Mouse (Mus musculus) kidney, postnatal 14 days (tissue): Measurements from ENCODE around the gene Ttc36.

Experiments
- DNase-seq: peaks from one replicate; pipeline ENCODE4 v3.0.0; 2022; ENCODE audit warnings: mixed read lengths

Gene Ttc36

DNA sequence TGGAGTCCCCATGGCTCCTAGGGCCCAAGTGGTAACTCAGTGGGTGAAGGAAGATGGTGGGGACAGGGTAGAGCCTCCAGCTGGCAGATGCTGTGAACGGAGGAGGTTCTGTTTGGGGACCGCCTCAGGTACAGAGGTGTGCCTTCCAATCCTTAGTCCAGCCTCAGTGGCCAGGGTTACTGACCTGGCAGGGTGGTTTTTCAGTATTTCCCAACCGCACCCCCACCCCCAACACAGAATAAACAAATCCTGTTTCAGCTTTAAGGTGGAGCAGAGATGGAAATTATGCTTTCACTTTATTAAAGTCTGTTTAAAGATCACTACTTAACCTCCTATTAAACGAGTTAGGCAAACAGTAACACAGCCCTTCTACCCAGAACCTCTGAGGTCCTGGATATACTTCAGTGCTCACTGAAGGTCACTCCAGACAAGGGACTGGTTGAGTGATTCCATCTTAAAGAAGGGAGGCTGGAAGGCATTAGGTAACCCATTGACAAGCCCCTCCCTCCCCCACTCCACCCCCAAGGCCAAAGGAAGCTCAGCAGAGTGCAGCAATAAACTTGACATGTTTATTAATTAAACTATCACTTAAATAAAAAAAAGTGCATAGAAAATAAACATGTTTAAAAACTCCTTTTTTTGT is at the start of gene Ttc36:
TSS of gene Ttc36 (minus strand) at position 265 of the 643 bp plus-strand sequence.
- DNase-seq: peak; percentile 83

DNA sequence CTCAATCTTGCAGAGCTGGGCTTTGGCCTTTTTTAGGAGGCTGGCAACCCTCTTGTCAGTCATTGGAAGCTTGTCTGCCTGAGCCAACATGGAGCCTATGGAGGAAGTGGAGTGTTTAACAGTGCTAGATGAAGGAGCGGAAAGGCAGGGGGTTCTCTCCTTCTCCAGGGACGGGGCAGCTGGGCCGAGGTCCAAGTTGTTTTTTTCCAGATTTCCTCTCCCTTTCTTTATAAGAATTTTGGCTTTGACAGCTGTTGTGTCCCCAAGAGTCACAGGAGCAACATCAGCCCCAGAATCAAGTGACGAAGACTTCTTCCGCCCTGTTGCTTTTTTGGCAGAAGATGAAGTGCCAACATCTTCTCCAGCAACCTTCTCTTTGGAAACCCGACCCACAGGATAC is 44.6 kb upstream of the Ttc36 start:
- DNase-seq: peak; percentile 28

- peak; percentile 45 for DNase-seq
Measured at GRCm38 (mm10) chr9:44841241-44841640, 38.4 kb upstream of the Ttc36 start.

DNA sequence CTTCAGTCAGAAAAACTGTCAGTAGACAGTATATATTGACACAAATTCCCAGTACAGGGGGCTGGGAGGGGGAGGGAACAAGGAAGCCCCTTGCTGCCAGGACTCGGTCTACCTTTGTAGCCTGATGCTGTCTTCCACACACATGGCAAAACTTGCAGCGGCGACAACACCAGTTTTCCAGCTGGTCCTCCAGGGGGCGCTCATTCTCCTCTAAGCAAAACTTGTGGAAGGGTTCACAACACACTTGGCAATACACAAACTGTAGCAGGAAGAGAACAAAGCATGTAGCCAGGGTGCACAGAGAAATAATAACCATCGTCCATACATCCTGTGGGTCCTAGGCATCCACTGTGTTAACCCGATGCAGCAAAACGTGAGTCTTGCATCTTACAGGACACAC is 33.6 kb upstream of the Ttc36 start:
- DNase-seq: peak; percentile 74

GRCm38 (mm10) chr9:44832356-44832755 is 29.5 kb upstream of the Ttc36 start:
- peak; percentile 60 for DNase-seq

DNA sequence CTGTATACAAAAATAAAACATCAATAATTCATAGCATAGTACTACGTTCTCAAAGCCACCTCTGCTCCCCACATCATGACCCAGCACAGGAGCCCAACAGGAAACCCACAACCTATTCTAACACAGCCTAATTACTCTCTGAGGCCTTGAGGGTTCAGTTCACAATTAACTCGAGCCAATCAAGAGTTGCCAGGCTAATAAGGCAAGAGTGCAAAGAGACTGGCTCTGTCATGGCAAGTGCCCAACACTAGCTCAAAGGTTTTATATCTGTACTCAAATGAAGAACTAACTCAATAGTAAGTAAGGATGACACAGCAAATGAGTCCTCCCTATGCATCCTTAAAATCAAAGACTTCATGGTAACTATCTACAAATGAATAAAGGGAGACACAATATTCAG is 27.6 kb upstream of the Ttc36 start:
- no peak for DNase-seq

DNA sequence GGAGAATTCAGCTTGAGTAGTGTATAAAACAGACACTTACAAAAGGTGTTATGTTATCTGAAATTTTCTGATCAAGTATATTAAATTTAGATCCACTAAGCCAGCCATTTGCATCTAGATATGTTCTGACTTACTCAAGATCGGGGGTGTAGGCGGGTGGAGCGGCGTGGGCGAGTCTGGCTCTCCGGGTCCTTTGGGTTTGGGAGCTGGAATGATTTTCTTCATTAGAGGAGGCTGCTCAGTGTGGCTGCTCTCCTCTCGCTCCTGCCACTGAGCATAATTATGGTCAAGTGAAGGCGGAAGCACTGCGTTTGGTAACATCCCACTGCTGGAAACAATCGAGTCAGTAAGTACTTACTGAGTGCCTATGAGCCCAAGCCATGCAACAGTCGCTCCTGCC is 26.1 kb upstream of the Ttc36 start:
- no peak for DNase-seq

DNA sequence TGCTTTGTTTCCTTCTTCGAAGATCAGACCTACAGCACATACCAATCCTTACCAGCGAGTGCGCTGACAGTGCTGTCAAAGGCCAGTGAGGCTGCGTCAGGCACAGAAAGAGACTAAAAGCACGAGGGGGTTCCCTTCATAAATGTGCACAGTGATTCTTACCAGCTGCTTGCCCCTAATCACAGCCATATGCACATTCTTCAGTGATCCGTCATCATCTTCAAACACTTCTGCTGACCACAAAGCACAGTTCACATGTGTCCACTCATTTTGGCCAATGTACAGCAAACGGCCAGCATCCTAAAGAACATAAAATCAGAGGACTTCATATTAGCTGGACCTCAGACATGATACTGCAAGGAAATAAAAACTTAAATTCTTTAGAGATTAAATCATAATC is 23.8 kb upstream of the Ttc36 start:
- DNase-seq: no peak

DNA sequence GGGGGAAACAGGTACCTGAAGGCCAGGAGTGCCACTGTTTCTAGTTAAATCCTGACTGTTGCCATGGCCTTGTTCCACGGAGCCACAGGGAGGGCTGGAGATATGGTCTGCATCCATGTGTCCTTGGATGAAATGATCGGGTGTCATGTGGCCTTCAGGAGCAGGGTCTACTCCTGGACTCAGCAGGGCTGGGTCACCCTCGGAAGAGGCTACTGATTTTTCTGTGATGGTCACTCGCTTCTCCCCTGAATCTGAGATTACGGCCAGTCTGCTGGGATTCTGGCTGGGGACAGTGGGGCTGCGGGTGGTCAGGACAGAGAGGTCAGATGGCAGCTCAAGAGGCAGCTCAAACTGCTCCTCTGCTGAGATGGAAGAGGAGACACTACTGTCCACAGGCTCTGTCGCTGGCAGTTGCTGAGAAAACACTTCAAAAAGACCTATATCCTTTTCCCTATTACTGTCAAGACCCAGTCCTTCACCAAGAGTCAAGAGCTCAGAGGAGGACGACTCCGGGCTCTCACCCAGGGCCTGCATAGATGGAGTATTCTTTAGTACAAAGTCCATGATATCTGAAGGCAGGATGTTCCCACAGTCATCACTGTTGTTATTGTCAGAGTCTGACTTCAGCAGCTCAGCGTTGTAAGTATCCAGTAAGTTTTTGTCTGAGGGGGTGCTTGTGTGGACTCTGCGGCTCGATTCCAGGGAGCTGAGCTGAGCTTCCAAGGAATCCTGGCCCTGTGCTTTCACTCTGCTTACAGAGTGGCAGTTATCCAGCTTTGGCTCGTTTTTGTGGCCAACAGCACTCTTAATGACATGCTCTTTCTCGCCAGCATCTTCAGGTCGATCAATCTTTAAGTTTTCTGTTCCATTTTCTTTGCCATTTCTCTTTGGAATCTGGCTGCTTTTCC is 17.3 kb upstream of the Ttc36 start:
- no peak for DNase-seq

DNA sequence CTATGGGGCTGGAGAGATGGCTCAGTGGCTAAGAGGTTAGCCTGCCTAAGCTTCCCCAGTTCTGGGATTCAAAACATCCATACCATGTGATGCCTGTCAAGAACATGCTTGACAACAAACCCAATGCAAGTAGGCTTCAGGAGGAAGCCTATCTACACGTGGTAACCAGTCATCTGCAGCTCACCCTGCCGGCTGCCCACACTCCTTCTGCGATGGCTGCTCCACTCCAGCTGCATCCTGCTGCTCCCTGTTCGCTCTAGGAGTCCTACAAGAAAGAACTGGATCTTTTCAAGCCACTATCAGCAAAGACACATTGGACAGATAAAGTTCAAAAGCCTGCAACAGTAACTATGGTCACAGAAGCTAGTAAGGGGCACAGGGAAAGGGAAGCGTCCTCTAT is 14.7 kb upstream of the Ttc36 start:
- no peak for DNase-seq

GRCm38 (mm10) chr9:44814179-44814578 is 11.3 kb upstream of the Ttc36 start:
- DNase-seq: no peak

DNA sequence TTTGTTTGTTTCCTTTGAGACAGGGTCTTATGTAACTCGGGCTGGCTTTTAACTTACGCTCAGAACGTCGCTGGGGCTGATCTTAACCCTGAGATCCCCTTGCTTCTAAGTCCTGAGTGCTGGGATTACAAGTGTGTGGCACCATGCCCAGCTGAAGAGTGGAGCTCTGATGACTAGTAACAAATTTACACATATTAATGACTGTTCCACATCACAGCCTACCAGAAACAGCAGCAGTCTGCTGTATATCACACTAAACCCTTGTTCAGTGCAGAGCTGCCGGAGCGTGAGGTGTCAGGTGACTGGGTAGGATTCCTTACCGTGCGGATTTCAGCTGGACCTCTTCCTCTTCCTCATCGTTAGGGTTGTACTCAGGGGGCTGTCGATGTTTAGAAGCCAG is 7.4 kb upstream of the Ttc36 start:
- DNase-seq: peak; percentile 67

GRCm38 (mm10) chr9:44807778-44808177 is 4.9 kb upstream of the Ttc36 start:
- DNase-seq: no peak

DNA sequence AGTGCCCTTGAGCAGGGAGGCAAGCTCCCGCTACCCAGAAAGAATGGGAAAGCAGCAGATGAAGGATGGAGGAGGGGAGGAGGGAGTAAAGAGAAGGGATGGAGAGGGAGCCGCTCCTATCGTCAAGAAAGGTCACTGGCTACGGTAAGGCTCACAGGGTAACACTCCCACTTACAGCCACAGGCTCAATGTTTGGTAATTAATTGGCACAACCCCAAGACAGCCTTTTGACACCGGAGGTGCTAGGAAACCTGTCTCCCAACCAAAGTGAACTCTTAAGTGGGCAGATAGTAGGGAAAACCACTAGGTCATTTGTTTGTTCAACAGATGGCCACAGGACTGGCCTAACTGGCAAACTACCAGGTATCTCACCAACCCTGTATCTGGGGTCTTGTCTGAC is 4.3 kb upstream of the Ttc36 start:
- DNase-seq: no peak

DNA sequence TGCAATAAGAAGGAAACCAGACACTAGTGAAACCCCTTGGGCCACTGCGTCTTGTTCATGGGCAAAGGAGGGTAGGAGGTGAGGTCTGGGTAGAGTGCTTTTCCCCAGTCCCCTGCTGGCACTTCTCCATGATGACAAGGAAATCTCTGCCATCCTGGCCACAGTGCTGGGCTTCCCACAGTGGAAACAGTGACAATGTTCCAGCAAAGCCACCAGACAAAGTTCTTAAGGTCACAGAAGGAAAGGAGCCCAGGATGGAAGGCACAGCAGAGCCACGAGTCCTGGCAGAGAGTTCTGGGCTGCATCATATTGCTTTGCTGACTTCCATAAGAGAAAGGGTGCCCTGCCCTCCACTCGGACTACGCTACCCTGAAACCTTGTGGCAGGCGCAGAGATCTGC is 2.7 kb upstream of the Ttc36 start:
- no peak for DNase-seq

DNA sequence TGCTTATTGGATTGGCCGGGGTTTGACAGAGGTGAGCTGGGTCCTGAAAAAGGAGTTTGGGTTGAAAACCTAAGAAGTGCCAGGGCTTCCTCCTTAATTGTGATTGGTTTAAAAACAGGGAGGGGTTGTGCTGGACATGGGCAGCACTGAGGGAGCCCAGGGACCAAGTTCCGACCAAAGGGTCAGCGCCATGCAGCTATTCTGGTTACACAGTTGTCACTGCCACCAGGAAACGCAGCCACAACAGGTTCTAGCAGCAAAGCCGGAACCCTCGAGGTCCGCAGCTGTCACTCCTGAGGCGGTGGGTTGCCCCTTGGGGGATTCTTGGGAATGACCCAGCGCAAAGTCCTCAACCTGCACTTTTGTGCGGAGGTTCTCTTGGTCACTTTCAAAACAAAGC is 1.8 kb upstream of the Ttc36 start:
- DNase-seq: peak; percentile 33

DNA sequence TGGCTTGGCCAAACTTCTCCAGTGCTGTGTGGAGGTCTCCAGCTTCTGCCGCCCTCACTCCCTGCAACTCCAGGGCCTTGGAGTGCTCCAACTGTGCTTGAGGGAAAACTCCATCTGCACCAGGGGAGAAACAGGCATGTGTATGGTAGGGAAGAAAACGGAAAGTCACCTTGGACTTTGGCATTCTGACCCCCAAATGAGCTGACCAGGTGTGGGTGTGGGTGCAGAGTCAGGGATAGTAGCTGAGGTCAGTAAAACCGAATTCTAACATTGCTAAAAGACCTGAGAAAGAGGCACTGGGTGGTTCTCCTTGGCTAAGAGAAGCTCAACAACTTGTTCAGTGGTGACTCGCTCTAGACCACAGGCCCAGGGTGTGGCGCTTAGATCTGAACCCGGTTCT is 1.2 kb downstream of the Ttc36 start:
- no peak for DNase-seq

DNA sequence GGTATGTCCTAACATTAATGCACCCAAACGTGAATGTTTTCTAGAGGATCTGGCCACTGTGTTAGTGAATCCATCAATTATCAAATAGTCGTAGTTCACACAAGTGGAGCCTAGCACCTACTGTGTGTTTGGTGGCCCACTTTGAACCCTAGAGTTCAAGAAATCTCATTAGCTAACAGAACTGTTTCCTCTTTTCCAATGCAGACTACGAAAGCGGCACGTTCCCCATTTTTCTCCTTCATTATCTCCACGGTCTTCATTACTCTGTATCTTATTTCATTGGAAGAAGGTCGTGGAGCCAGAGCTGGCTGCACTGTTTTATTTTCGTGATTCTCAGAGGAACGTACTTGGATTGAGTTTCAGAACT is 2.9 kb downstream of the Ttc36 start:
- DNase-seq: no peak

GRCm38 (mm10) chr9:44799102-44799957 is 3.5 kb downstream of the Ttc36 start, which contains the start of gene Tmem25:
Tmem25 (minus strand) TSS chr9:44799307.
- peak; percentile 94 for DNase-seq

- DNase-seq: no peak
Measured at GRCm38 (mm10) chr9:44798298-44798697, 4.6 kb downstream of the Ttc36 start.

DNA sequence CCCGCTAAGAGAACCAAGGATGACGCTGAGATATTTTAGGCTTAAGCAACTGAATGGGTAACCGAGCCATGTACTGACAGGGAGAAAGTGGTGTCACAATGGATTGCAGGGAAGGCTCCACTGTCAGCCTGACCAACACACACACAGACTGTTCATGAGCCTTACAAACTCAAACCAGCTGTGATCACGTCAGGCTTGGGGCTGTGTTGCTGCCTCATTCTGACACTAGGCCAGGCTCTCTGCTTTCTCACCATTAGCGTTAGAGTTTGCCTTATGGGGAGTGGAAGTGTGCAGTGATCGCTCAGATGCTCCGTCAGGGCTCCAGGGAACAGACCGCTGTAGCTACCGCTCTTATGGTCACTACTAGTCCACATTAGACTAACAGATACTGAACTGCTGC is 10.0 kb downstream of the Ttc36 start:
- no peak for DNase-seq

DNA sequence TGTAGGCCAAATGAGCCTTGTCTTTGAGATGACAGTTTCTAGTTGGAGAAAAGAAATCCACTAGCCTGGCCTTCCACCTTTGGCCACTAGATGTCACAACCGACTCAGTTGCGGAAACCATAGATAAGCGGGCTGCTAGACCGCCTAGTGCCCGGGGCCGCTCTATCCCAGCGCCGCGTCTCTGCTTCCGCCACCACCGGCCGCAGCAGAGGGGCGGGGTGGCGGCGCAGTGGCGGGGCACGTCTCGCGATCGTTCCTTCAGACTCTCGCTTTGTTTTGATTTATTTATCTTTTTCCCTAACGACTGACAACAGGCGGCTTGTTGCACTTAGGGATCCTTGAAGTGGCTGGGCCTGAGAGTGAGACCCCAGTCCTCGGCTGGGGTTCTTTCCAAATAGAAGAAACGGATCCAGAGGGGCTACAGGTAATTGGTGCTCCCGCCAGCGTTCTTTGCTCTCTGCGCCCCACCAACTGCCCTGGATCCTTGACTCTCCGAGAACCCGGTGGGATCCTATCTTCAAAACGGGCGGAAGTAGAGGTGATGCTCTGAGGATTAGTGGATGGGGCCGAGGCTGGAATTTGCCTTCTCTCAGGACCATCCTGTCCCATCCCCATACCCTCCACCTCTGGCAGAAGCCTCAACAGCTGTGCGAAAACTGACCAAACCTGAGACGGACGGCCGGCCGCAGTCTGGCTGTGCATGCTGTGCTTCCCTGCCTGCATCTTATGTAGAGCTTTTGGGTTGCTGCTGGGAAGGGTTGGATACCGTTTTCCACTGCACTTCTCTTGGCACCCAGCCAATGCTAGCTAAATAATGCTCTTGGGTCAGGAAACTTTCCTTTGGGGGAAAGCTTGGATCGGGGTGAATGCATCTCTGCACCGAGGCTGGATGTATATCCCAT is 29.9 kb downstream of the Ttc36 start:
- DNase-seq: peak; percentile 97
